Mouse (Mus musculus) embryonic fibroblast, embryonic 13.5 days (primary cell): ENCODE data around the gene Klf11. TPM values are rescaled to one million over a fixed set of nuclear protein-coding genes. Genes with fewer than 3 reads are reported as not detected.
"Not testable (repeated sequence)": the region's sequence is repeated elsewhere in the genome, so short reads cannot be mapped to it uniquely, and the experiment has no call there.

Source experiments
- H3K27ac ChIP-seq: 2 replicates; pipeline ENCODE4 v1.5.1; 2012; ENCODE audit warnings: low read length, control low read depth, inconsistent platforms; ENCODE audit not compliant: insufficient read depth
- H3K4me1 ChIP-seq: 2 replicates; pipeline ENCODE4 v1.6.1; 2011; ENCODE audit warnings: low read length; ENCODE audit not compliant: control insufficient read depth, insufficient read depth
- H3K4me3 ChIP-seq: 2 replicates; pipeline ENCODE4 v1.5.1; 2011; ENCODE audit warnings: mild to moderate bottlenecking, control low read depth, low read length; ENCODE audit not compliant: insufficient read depth
- CTCF ChIP-seq: IDR thresholded peaks from 2 replicates; pipeline ENCODE4 v1.5.1; 2011; ENCODE audit warnings: mild to moderate bottlenecking, control low read depth, low read length, moderate library complexity, borderline replicate concordance; ENCODE audit not compliant: insufficient read depth
- POLR2A ChIP-seq: IDR thresholded peaks from 2 replicates; pipeline ENCODE4 v1.6.1; 2011; ENCODE audit warnings: low read depth, mild to moderate bottlenecking, control low read depth, low read length, moderate library complexity
- polyA plus RNA-seq: library from polyadenylated mRNA; stranded (reverse); fragments of >200 nt; gene quantifications from 2 replicates; pipeline ENCODE4 v1.2.4, GENCODE M21; 2011; ENCODE audit warnings: low read depth; ENCODE audit not compliant: missing spikeins, insufficient read length

The Klf11 gene
- polyA plus RNA-seq, 1 experiment: 5.9 TPM

- H3K4me3 ChIP-seq: no peak overlapping the region
- H3K4me1 ChIP-seq: no peaks in the 10 kb centered on the region
- H3K27ac ChIP-seq: no peak overlapping the region
- TF ChIP-seq POLR2A (no peak), CTCF (no peak)
Observed at GRCm38 (mm10) chr12:24698514-24698913, 47.4 kb downstream of the Klf11 start.

- no peak for TF ChIP-seq CTCF
- TF ChIP-seq POLR2A: no peak
- Histone ChIP-seq H3K4me1 (no peaks in the 10 kb centered on the region), H3K4me3 (no peak overlapping the region), H3K27ac (no peak overlapping the region)
Observed at GRCm38 (mm10) chr12:24699578-24699977, 48.5 kb downstream of the Klf11 start.

- H3K4me3 ChIP-seq, H3K27ac ChIP-seq, H3K4me1 ChIP-seq: not testable (repeated sequence)
Observed at GRCm38 (mm10) chr12:24701621-24702020, 50.5 kb downstream of the Klf11 start.

- no peak overlapping the region for H3K27ac ChIP-seq
- no peak for TF ChIP-seq POLR2A
- no peak for TF ChIP-seq CTCF
- H3K4me1 ChIP-seq: peaks cover 3% of the 10 kb centered on the region; the same call in 1 of the 2 replicates
- no peak overlapping the region for H3K4me3 ChIP-seq
Observed at GRCm38 (mm10) chr12:24703013-24703412, 51.9 kb downstream of the Klf11 start.

- TF ChIP-seq POLR2A (no peak), CTCF (no peak)
- Histone ChIP-seq H3K27ac (no peak overlapping the region), H3K4me3 (no peak overlapping the region), H3K4me1 (peaks cover 6% of the 10 kb centered on the region; the same call in 1 of the 2 replicates)
Observed at GRCm38 (mm10) chr12:24705502-24706263, 54.6 kb downstream of the Klf11 start.

GRCm38 (mm10) chr12:24706764-24707479, 55.8 kb downstream of the Klf11 start:
- Histone ChIP-seq H3K4me1 (peaks cover 6% of the 10 kb centered on the region; the same call in 1 of the 2 replicates), H3K4me3 (peak overlapping the region; percentile 57), H3K27ac (peak overlapping the region; percentile 83)
- TF ChIP-seq CTCF (no peak), POLR2A (peak; percentile 52)

GRCm38 (mm10) chr12:24707480-24707802, 56.4 kb downstream of the Klf11 start:
- H3K4me3 ChIP-seq: peak overlapping the region; percentile 57
- H3K4me1 ChIP-seq: peaks cover 8% of the 10 kb centered on the region; the same call in 1 of the 2 replicates
- no peak for TF ChIP-seq POLR2A
- TF ChIP-seq CTCF: no peak
- peak overlapping the region; percentile 83 for H3K27ac ChIP-seq

- H3K4me3 ChIP-seq: peak within 1 kb of the TSS; percentile 57
- H3K4me1 ChIP-seq: peaks cover 8% of the 10 kb centered on the region; the same call in 1 of the 2 replicates
- H3K27ac ChIP-seq: peak within 1 kb of the TSS; percentile 83
- TF ChIP-seq POLR2A: peak; percentile 91
- TF ChIP-seq CTCF: 0 out of 2 replicates have a peak, but pooled peaks have one; percentile 9
Observed at GRCm38 (mm10) chr12:24707954-24708823, 57.1 kb downstream of the Klf11 start, which contains the start of gene Rrm2. Gene Rrm2, plus strand, starts transcription at chr12:24708241.

- Histone ChIP-seq H3K4me1 (peaks cover 8% of the 10 kb centered on the region; the same call in 1 of the 2 replicates), H3K4me3 (peak overlapping the region; percentile 57), H3K27ac (peak overlapping the region; percentile 3)
- TF ChIP-seq CTCF (no peak), POLR2A (peak; percentile 41; the same call in 1 of the 2 replicates)
Observed at GRCm38 (mm10) chr12:24708824-24709218, 57.7 kb downstream of the Klf11 start.
